ENCODE assay signal across 7 mouse cellular contexts in the genomic region with DNA sequence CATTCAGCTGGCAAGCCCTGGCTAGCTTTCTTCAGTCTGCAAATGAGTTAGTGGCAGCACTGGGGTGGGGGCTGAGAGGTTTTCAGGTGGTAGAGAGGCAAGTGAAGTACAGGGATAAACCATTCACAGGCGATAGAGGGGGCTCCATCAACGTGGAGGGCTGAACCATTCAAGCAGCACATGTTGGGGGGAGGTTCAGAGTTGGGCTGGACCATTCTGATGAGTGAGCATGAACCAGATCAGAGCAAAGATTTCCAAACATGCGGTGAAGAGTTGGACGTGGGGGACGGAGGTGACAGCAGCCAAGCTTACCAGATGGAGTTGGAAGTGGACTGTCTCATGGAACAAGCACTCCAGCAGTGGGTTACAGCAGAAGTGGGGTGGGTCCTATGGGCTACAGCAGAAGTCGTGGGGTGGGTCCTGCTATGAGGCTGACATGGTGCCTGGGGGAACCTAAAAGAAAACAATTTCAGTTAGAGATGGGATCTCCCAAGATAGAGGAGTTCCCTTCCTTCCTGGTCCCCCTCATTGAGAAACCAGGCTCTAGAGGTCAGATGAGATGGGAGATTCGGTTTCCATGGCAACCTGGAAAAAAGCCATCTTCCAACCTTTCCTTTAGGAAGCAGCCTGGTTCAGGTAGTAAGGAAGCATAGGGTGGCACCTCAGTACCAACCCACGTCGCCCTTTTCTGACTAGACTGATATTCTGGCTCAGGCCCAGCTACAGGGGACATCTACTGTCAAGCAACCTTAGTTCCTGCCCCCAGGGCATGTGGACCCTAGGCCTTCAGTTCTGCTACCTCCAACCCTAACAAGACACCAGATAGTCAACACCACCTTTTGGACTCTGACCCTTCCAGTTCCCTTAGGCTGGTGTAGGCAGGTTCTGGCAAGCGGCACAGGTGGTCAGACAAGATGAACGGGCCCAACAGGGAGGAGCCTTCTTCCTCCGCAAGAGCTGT. TPM values are rescaled to one million over a fixed set of nuclear protein-coding genes. Genes with fewer than 3 reads are reported as not detected.
DNase-seq lines count a peak whose midpoint lies in the region; ATAC-seq and TF ChIP-seq lines count a peak whose summit lies in the region.

Kdm6b (minus strand) TSS at position 455 of the 961 bp plus-strand sequence.

- peaks cover 20% of the 10 kb centered on the region for H3K4me1 ChIP-seq in embryonic facial prominence, embryonic 11.5 days (ENCODE audit: control insufficient read depth, insufficient read depth, low read length)
- H3K4me1 ChIP-seq in heart, embryonic 13.5 days, result peaks cover 62% of the 10 kb centered on the region
- H3K4me1 ChIP-seq in kidney, embryonic 16.5 days (ENCODE audit: insufficient read depth, low read length), result peaks cover 46% of the 10 kb centered on the region
- H3K4me1 ChIP-seq in liver, embryonic 14.5 days (replicated peaks; ENCODE audit: control insufficient read depth in 2 of 2, insufficient read depth in 2 of 2, low read length in 1 of 2), result peaks cover 10 to 40% of the 10 kb centered on the region in 2 experiments
- H3K4me1 ChIP-seq in small intestine, adult 2 months (ENCODE audit: control insufficient read depth, insufficient read depth, insufficient read length, low read length), result peaks cover 21% of the 10 kb centered on the region

- no peaks in the 10 kb centered on the region for H3K36me3 ChIP-seq in embryonic facial prominence, embryonic 11.5 days (replicated peaks; ENCODE audit: control insufficient read depth, insufficient read depth, low read depth, low read length)
- peaks cover 11% of the 10 kb centered on the region for H3K36me3 ChIP-seq in heart, embryonic 13.5 days
- H3K36me3 ChIP-seq in kidney, embryonic 16.5 days (ENCODE audit: insufficient read depth, low read length), result no peaks in the 10 kb centered on the region; the same call in 1 of the 2 replicates
- no peaks in the 10 kb centered on the region for H3K36me3 ChIP-seq in liver, embryonic 14.5 days (replicated peaks; ENCODE audit: control insufficient read depth, insufficient read depth, low read depth)
- no peaks in the 10 kb centered on the region for H3K36me3 ChIP-seq in small intestine, adult 2 months (ENCODE audit: control insufficient read depth, insufficient read depth, low read length)

- peak within 1 kb of the TSS; percentile 93 for H3K4me2 ChIP-seq in embryonic facial prominence, embryonic 11.5 days (ENCODE audit: low read depth, low read length)
- H3K4me2 ChIP-seq in heart, embryonic 13.5 days, result peak within 1 kb of the TSS; percentile 99
- H3K4me2 ChIP-seq in kidney, embryonic 16.5 days (replicated peaks; ENCODE audit: low read depth, low read length), result peak within 1 kb of the TSS; percentile 97
- H3K4me2 ChIP-seq in liver, embryonic 14.5 days (ENCODE audit: low read depth), result peak within 1 kb of the TSS; percentile 60

- TF ChIP-seq POLR2A in small intestine, adult 2 months (IDR thresholded peaks at IDR 0.05; ENCODE audit: low read depth, low read length), result peak; percentile 20; the same call in 1 of the 2 replicates

- H3K4me3 ChIP-seq in embryonic facial prominence, embryonic 11.5 days (ENCODE audit: low read depth, low read length), result peak within 1 kb of the TSS; percentile 79
- H3K4me3 ChIP-seq in heart, embryonic 13.5 days, result peak within 1 kb of the TSS; percentile 85
- H3K4me3 ChIP-seq in kidney, embryonic 16.5 days (ENCODE audit: low read length), result peak within 1 kb of the TSS; percentile 81
- no peak within 1 kb of the TSS; a peak in 1 of 4 replicates for H3K4me3 ChIP-seq in liver, embryonic 14.5 days (ENCODE audit: insufficient read depth in 1 of 2, low read depth in 2 of 2, low read length in 2 of 2)
- no peak within 1 kb of the TSS for H3K4me3 ChIP-seq in small intestine, adult 2 months (ENCODE audit: low read depth, low read length)

- TF ChIP-seq CTCF in liver, embryonic 14.5 days (IDR thresholded peaks at IDR 0.05; ENCODE audit: low read depth), result no peak
- no peak for TF ChIP-seq CTCF in small intestine, adult 2 months (IDR thresholded peaks at IDR 0.05; ENCODE audit: extremely low read depth, insufficient read length, insufficient replicate concordance, low read depth, low read length)

- H3K27me3 ChIP-seq in embryonic facial prominence, embryonic 11.5 days (ENCODE audit: control insufficient read depth, insufficient read depth, low read length), result no peaks in the 10 kb centered on the region
- H3K27me3 ChIP-seq in heart, embryonic 13.5 days (replicated peaks), result no peaks in the 10 kb centered on the region
- H3K27me3 ChIP-seq in kidney, embryonic 16.5 days (ENCODE audit: insufficient read depth, low read length), result no peaks in the 10 kb centered on the region
- peaks cover 17% of the 10 kb centered on the region for H3K27me3 ChIP-seq in liver, embryonic 14.5 days (ENCODE audit: control insufficient read depth, insufficient read depth, low read length)
- H3K27me3 ChIP-seq in small intestine, adult 2 months (ENCODE audit: control insufficient read depth, insufficient read depth, low read length), result no peaks in the 10 kb centered on the region

- 39% methylated on average over 12 of the region's 12 CpGs for WGBS in embryonic facial prominence, embryonic 11.5 days
- 42% methylated on average over 12 of the region's 12 CpGs for WGBS in heart, embryonic 13.5 days
- 26% methylated on average over 12 of the region's 12 CpGs for WGBS in kidney, embryonic 16.5 days
- WGBS in liver, embryonic 14.5 days (ENCODE audit: insufficient replicate concordance), result 42% methylated on average over 12 of the region's 12 CpGs
- 27% methylated on average over 12 of the region's 12 CpGs for WGBS in small intestine, adult 2 months

- TF ChIP-seq EP300 in liver, embryonic 14.5 days (IDR thresholded peaks at IDR 0.05; ENCODE audit: low read depth), result no peak

- peak; percentile 41 for DNase-seq in CD4-positive, CD25-positive, alpha-beta regulatory T cell, adult 2 months (ENCODE audit: low read depth, low spot score)
- DNase-seq in ZHBTc4 (ENCODE audit: low read depth, low spot score), result peak; percentile 88
- peak; percentile 76 for DNase-seq in embryonic facial prominence, embryonic 11.5 days (ENCODE audit: low spot score)
- no peak for DNase-seq in liver, embryonic 14.5 days (ENCODE audit: low read depth in 3 of 3, low spot score in 3 of 3)

- H3K27ac ChIP-seq in embryonic facial prominence, embryonic 11.5 days (replicated peaks; ENCODE audit: low read depth, low read length), result peak within 1 kb of the TSS; percentile 99; the same call in 1 of the 2 replicates
- H3K27ac ChIP-seq in heart, embryonic 13.5 days (replicated peaks), result peak within 1 kb of the TSS; percentile 99
- H3K27ac ChIP-seq in kidney, embryonic 16.5 days (ENCODE audit: low read length), result peak within 1 kb of the TSS; percentile 99
- no peak within 1 kb of the TSS for H3K27ac ChIP-seq in liver, embryonic 14.5 days
- peak within 1 kb of the TSS; percentile 63 for H3K27ac ChIP-seq in small intestine, adult 2 months (ENCODE audit: insufficient read depth, low read depth, low read length)

- H3K9ac ChIP-seq in embryonic facial prominence, embryonic 11.5 days (replicated peaks; ENCODE audit: low read length), result peak within 1 kb of the TSS; percentile 98
- peak within 1 kb of the TSS; percentile 98 for H3K9ac ChIP-seq in heart, embryonic 13.5 days
- peak within 1 kb of the TSS; percentile 97 for H3K9ac ChIP-seq in kidney, embryonic 16.5 days (replicated peaks; ENCODE audit: low read length)
- no peak within 1 kb of the TSS for H3K9ac ChIP-seq in liver, embryonic 14.5 days (replicated peaks)

- no peak for ATAC-seq in embryonic facial prominence, embryonic 11.5 days (replicated peaks; ENCODE audit: insufficient number of reproducible peaks, low FRiP score, low TSS enrichment, low read depth)
- no peak for ATAC-seq in heart, embryonic 13.5 days (ENCODE audit: extremely low read depth, insufficient number of reproducible peaks, low FRiP score, low TSS enrichment)
- ATAC-seq in kidney, embryonic 16.5 days (ENCODE audit: low FRiP score, low TSS enrichment), result no peak
- no peak for ATAC-seq in liver, embryonic 14.5 days (ENCODE audit: insufficient read depth)

- H3K9me3 ChIP-seq in embryonic facial prominence, embryonic 11.5 days (replicated peaks; ENCODE audit: control insufficient read depth, low read length), result no peaks in the 10 kb centered on the region
- H3K9me3 ChIP-seq in heart, embryonic 13.5 days, result no peaks in the 10 kb centered on the region
- H3K9me3 ChIP-seq in kidney, embryonic 16.5 days (ENCODE audit: low read length), result no peaks in the 10 kb centered on the region
- no peaks in the 10 kb centered on the region for H3K9me3 ChIP-seq in liver, embryonic 14.5 days (ENCODE audit: control insufficient read depth, low read length)

RNA-seq across cellular contexts. Expression of gene Kdm6b, which starts in this region (rescaled TPM):
- polyA plus RNA-seq in embryonic facial prominence, embryonic 11.5 days (2014; fragmentation: Nextera tagmentation; extraction: Ambion mirVana), result 25.9 and 26.2 TPM in 2 replicates
- 20.9 and 21.6 TPM in 2 replicates for polyA plus RNA-seq in heart, embryonic 13.5 days (2015; fragmentation: Nextera tagmentation; extraction: Ambion mirVana)
- 26.0 and 31.3 TPM in 2 replicates for polyA plus RNA-seq in kidney, embryonic 16.5 days (2015; fragmentation: Nextera tagmentation; extraction: Ambion mirVana)
- polyA plus RNA-seq in liver, embryonic 14.5 days (2012; rRNA removed), result 1.1 and 1.4 TPM in 2 replicates
- 2.9 TPM in 2 replicates for polyA plus RNA-seq in liver, embryonic 14.5 days (2014; fragmentation: Nextera tagmentation; extraction: Ambion mirVana)
- 13.5 and 35.4 TPM in 2 replicates for polyA plus RNA-seq in small intestine, adult 2 months (2012; rRNA removed)

Comparison
In these comparisons a context has a peak if more than half of its experiments do, and no peak if none do; other contexts are left out.
1. DNase-seq: peak in CD4-positive, CD25-positive, alpha-beta regulatory T cell, adult 2 months (single experiment), ZHBTc4 (single experiment) and embryonic facial prominence, embryonic 11.5 days (single experiment); none in liver, embryonic 14.5 days (0 of 3).
2. H3K4me3 ChIP-seq: peak in embryonic facial prominence, embryonic 11.5 days (single experiment), heart, embryonic 13.5 days (single experiment) and kidney, embryonic 16.5 days (single experiment); none in liver, embryonic 14.5 days (0 of 2) and small intestine, adult 2 months (single experiment).
3. Peak in every context shown above with its lines, with median percentiles within 50 percentile points of each other: H3K4me2 ChIP-seq.